Mouse (Mus musculus): ENCODE data around the gene Ankrd44. TPM values are rescaled to one million over a fixed set of nuclear protein-coding genes. Genes with fewer than 3 reads are reported as not detected.

Gene Ankrd44
- polyA plus RNA-seq, 1 experiment from 2014 or later = 7.5 TPM

DNA sequence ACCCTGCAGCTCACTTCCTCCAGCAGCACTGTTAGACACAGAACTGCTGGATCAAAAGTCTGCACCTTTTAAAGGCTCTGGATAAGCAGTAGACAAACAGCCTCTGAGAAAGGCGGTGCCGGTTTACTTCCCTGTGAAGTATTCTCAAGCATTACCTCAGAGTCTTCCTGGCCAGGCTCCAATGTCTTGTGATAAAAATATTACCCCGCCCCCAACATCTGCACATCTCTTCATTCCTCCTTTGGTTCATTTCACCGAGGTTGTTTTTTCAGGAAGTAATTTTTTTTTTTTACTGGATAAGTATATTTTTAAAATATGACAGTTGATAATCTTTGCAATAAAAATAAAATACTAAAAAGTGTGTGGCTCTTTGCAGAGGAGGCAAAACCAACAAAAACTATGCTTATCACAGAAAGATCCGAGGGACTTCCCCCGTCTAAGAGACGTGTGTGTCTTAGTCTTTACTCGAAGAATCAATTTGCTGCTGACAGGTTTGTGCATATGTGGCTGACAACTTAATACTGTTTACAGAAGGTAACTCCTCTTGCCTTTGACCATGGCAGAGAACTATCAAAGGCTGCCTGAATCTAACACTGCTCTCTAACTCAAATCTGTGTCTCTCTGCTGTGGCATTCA, 178.3 kb downstream of the Ankrd44 start:
- no peak overlapping the region for H3K9ac ChIP-seq
- H3K9me3 ChIP-seq (replicated peaks) = no peaks in the 10 kb centered on the region
- peaks cover 26% of the 10 kb centered on the region for H3K4me1 ChIP-seq (replicated peaks)
- H3K27ac ChIP-seq = 0 out of 2 replicates have a peak overlapping the region, but pooled peaks have one; percentile 16
- ATAC-seq (replicated peaks; ENCODE audit: insufficient number of reproducible peaks, insufficient read depth, low FRiP score, low read depth) = no peak
- 31% methylated on average over 8 of the region's 8 CpGs for WGBS
- no peaks in the 10 kb centered on the region for H3K36me3 ChIP-seq
- H3K4me2 ChIP-seq = no peak overlapping the region
- no peak overlapping the region for H3K4me3 ChIP-seq
- H3K27me3 ChIP-seq = no peaks in the 10 kb centered on the region

DNA sequence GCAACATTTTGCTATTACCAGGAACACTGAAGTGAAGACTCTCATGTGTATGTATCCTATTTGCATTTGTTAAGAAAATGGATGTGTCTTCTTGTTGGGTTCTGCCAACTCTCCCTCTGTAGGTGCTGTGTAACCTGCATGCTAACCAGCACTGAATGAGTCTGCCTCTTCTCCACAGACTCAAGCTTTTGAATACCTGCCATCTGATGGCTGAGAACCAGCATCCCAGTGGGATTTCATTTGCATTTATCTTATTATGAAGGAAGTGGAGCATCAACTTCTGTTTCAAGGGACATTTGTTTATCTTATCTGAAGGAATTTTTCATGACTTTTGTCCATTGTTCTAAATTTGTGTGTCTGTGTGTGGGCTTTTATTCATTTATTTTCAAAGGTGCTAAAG, 180.5 kb downstream of the Ankrd44 start:
- Histone ChIP-seq H3K36me3 (no peaks in the 10 kb centered on the region), H3K9me3 (replicated peaks) (no peaks in the 10 kb centered on the region), H3K4me2 (no peak overlapping the region), H3K4me3 (no peak overlapping the region), H3K4me1 (replicated peaks) (peaks cover 28% of the 10 kb centered on the region), H3K27me3 (no peaks in the 10 kb centered on the region), H3K27ac (no peak overlapping the region), H3K9ac (no peak overlapping the region)
- no peak for ATAC-seq (replicated peaks; ENCODE audit: insufficient number of reproducible peaks, insufficient read depth, low FRiP score, low read depth)

DNA sequence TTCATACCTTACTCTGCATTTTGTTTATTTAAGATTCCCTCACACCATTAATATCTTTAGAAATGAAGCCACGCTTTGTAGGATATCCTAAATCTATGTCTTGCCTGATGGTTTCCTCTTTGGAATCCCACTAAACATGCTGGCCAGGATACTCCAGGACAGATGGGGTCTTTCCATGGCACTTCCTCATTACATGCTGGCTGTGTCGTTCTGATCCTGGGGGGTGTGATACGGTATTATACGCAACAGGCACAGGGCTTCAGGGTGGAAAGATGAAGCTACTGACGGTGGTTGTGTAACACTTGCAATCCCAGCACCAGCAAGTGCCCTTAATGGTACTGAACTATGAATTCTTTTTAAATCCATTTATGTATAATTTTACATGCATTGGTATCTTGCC, 182.0 kb downstream of the Ankrd44 start:
- Histone ChIP-seq H3K9me3 (replicated peaks) (no peaks in the 10 kb centered on the region), H3K4me3 (no peak overlapping the region), H3K9ac (no peak overlapping the region), H3K4me2 (no peak overlapping the region), H3K4me1 (replicated peaks) (peaks cover 15% of the 10 kb centered on the region), H3K27ac (no peak overlapping the region), H3K27me3 (no peaks in the 10 kb centered on the region), H3K36me3 (no peaks in the 10 kb centered on the region)
- 84% methylated on average over 5 of the region's 5 CpGs for WGBS
- ATAC-seq (replicated peaks; ENCODE audit: insufficient number of reproducible peaks, insufficient read depth, low FRiP score, low read depth) = no peak

DNA sequence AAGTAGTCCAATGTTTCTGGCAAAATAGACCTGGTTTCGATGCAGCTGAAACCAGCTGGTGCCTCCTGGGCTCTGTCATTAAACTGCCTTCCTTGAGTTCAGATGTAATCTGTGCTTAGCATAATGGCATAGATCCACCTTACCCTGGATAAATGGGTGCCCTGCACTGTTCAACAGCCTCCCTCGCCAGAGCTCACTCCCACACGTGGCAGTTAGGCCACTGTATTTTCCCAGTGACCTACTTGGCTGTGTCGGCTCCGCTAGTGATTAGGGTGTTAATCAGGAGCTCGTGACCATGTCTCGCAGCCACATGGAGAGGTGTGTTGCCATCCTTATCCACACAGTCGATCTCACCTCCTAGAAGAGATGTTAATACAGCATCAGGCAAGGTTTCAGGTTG, 183.1 kb downstream of the Ankrd44 start:
- Histone ChIP-seq H3K4me2 (no peak overlapping the region), H3K4me1 (replicated peaks) (peaks cover 11% of the 10 kb centered on the region; the same call in 1 of the 2 replicates), H3K9ac (no peak overlapping the region), H3K27me3 (no peaks in the 10 kb centered on the region), H3K27ac (no peak overlapping the region), H3K9me3 (replicated peaks) (no peaks in the 10 kb centered on the region), H3K4me3 (no peak overlapping the region), H3K36me3 (no peaks in the 10 kb centered on the region)
- WGBS = 71% methylated on average over 8 of the region's 8 CpGs
- no peak for ATAC-seq (replicated peaks; ENCODE audit: insufficient number of reproducible peaks, insufficient read depth, low FRiP score, low read depth)

DNA sequence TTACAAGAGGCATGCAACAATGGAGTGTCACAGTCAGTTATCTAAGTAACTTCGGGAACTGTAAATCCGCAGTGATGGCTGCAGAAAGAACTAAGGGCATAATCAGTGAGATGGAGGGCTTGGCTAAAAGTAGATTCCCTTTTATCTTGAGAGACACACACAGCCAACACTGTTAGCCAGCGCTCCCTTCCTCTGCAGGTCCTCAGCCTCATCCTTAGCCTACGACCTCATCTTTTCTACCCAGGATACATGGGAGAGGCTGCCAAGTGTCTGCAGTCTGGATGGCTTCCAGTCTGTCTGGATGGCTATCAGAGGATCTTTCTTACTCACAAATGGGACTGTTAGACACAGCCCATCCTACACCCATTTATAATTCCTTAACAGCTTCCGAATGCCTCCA, 185.3 kb downstream of the Ankrd44 start:
- Histone ChIP-seq H3K4me2 (no peak overlapping the region), H3K9ac (no peak overlapping the region), H3K27ac (no peak overlapping the region), H3K4me3 (no peak overlapping the region), H3K9me3 (replicated peaks) (no peaks in the 10 kb centered on the region), H3K4me1 (replicated peaks) (peaks cover 8% of the 10 kb centered on the region; the same call in 1 of the 2 replicates), H3K36me3 (no peaks in the 10 kb centered on the region), H3K27me3 (no peaks in the 10 kb centered on the region)
- ATAC-seq (replicated peaks; ENCODE audit: insufficient number of reproducible peaks, insufficient read depth, low FRiP score, low read depth) = no peak
- WGBS = 32% methylated on average over 5 of the region's 5 CpGs

DNA sequence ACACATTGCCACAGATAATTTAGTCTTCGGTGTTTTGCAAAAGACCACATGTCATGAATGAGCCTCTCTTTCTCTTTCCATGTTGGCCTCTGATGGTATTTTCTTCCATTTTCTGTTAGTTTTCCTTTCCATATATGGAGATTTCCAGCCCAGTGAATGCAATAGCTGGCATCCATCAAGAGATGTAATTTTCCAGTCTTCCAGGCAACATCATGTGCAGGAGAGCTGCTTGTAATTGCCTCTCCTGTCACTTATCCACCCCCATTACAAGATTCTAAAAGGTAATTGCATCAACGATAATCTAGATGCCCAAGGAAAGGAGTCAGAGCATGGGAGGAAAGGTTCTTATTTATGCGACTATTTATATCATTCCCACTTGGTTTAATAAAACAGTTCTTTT, 188.7 kb downstream of the Ankrd44 start:
- no peak overlapping the region for H3K27ac ChIP-seq
- H3K4me2 ChIP-seq = no peak overlapping the region
- no peaks in the 10 kb centered on the region for H3K36me3 ChIP-seq
- H3K9me3 ChIP-seq (replicated peaks) = no peaks in the 10 kb centered on the region
- peaks cover 10% of the 10 kb centered on the region; the same call in 1 of the 2 replicates for H3K4me1 ChIP-seq (replicated peaks)
- no peaks in the 10 kb centered on the region for H3K27me3 ChIP-seq
- no peak overlapping the region for H3K4me3 ChIP-seq
- H3K9ac ChIP-seq = no peak overlapping the region
- 87% methylated on average over 3 of the region's 3 CpGs for WGBS
- ATAC-seq (replicated peaks; ENCODE audit: insufficient number of reproducible peaks, insufficient read depth, low FRiP score, low read depth) = no peak

DNA sequence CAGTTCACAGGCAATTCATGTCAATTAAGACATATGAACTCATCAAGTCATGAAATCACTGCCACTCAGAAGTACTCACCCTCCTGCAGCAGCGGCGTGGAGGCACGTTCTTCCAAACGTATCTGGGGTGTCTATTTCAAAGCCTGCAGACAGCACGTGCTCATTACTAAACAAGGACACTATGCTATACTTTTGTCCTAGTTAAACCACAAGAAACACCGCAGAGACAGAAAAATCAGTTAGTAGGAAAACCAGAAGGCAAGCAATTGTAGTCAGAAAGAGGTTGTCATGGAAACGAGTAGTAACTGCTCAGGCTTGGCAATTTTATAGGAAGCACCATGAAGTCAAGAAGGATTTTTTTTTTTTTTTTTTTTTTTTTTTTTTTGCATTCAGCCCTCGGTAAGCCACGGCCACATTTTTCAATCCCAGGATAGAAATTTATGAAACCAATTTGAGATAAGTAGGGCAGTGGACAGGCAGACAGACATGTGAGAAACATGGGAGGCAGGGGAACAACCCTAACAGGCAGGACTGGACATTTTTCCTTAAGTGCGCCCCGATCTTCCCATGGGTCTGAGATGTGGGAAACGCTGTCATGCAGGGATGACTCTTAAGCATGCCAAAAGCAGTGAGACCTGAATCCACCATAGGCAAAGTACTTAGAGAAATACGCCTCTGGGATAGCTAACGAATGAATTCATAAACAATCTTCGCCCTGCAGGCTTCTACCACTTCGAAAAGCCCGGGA, 191.1 kb downstream of the Ankrd44 start:
- no peaks in the 10 kb centered on the region for H3K36me3 ChIP-seq
- H3K4me1 ChIP-seq (replicated peaks) = 0 out of 2 replicates have a peak, but pooled peaks cover 2% of the 10 kb centered on the region
- H3K27me3 ChIP-seq = no peaks in the 10 kb centered on the region
- H3K9me3 ChIP-seq (replicated peaks) = no peaks in the 10 kb centered on the region
- H3K4me2 ChIP-seq = no peak overlapping the region
- 74% methylated on average over 17 of the region's 17 CpGs for WGBS
- no peak overlapping the region for H3K27ac ChIP-seq
- no peak overlapping the region for H3K9ac ChIP-seq
- H3K4me3 ChIP-seq = no peak overlapping the region
- no peak for ATAC-seq (replicated peaks; ENCODE audit: insufficient number of reproducible peaks, insufficient read depth, low FRiP score, low read depth)

DNA sequence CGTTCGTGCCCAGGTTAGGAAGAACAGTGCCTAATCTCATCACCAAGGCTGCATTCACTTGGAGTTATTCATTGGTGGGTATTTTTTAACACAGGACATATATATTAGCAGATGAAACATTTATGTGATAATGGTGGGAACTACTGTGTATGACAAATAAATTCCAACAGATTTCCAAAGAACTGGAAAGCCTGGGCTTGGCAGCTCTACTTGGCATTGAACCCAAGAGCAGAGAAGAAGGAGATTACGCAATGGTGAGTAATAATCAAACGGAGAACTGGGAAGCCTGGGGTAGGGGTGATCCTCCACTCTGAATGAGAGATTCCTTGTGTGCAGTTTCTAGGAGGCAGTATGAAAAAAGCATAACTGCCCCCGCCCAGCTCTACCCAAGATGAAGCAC, 196.9 kb downstream of the Ankrd44 start:
- Histone ChIP-seq H3K9me3 (replicated peaks) (no peaks in the 10 kb centered on the region), H3K9ac (no peak overlapping the region), H3K4me3 (no peak overlapping the region), H3K4me2 (no peak overlapping the region), H3K4me1 (replicated peaks) (no peaks in the 10 kb centered on the region), H3K27ac (no peak overlapping the region), H3K36me3 (peaks cover 15% of the 10 kb centered on the region), H3K27me3 (no peaks in the 10 kb centered on the region)
- 80% methylated on average over 5 of the region's 5 CpGs for WGBS
- ATAC-seq (replicated peaks; ENCODE audit: insufficient number of reproducible peaks, insufficient read depth, low FRiP score, low read depth) = no peak

DNA sequence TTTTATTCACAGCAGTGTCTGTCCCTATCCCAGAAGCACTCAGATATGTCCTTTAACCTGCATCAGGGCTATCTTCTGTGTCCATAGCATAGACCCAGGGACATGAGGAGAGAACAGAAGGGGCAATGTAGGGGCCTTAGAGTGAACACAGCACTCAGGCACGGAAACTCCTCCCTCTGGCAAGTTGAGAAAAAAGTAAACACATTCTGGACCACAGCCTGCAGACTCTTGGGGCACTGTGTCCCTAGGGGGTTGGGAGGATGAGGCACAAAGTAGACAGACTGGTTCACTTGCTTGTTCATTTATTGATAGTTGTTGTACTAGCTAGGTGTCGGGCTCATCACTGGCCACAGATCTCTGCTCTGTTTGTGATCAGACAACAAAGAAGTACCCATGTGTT, 199.6 kb downstream of the Ankrd44 start:
- 67% methylated on average over 2 of the region's 2 CpGs for WGBS
- no peak overlapping the region for H3K27ac ChIP-seq
- no peaks in the 10 kb centered on the region for H3K27me3 ChIP-seq
- H3K9ac ChIP-seq = no peak overlapping the region
- no peak overlapping the region for H3K4me3 ChIP-seq
- no peak overlapping the region for H3K4me2 ChIP-seq
- H3K9me3 ChIP-seq (replicated peaks) = no peaks in the 10 kb centered on the region
- peaks cover 15% of the 10 kb centered on the region for H3K36me3 ChIP-seq
- H3K4me1 ChIP-seq (replicated peaks) = no peaks in the 10 kb centered on the region
- no peak for ATAC-seq (replicated peaks; ENCODE audit: insufficient number of reproducible peaks, insufficient read depth, low FRiP score, low read depth)

DNA sequence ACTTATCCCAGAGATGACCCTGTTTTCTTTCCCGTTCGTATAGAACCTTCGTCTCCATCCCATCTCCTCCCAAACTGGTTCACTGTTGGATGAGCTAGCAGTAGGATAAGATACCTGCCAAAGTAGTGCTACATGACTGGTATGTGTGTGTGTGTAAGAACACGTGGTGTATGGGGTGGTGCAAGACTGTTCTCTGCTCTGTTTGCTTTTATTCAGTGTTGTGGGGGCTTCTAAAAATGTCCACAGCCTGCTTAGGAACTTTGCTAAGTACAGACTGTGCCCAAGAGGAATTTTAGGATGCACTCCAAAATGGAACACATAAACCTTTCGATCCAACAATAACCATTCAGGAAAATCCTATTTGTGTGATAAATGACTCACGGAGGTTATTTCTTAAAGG, 209.3 kb downstream of the Ankrd44 start:
- 88% methylated on average over 6 of the region's 6 CpGs for WGBS

DNA sequence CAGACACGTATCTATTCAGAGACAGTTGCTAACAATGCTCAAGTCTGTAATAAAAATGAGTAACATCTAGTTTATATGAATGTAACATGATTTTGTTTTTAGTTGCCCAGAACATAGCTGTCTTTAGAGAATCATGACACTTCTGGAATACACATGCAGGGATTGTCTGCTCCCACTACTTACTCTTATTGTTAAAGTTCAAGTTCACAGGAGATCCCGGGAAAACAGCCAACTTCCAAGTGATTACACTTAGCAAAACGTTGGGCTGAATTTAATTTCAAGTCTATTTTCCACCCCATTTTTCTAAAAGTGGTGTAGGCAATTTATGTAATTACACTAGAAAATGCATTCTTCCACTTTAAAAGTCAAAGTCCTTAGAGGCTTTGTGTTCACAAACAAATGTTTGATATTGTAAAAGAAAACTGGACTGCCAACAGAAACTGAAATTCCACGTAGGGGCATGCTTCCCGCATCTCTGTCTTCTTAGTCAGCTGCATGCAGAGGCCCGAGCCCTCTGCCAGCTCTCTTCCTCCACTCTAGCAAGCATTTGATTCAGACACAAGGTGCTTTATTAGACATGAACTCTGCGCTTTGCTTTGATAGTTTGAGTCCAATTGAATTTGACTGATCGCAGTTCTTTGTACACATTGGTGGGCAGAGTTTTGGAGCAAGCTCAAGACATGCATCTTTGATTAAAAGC, 211.0 kb downstream of the Ankrd44 start:
- Histone ChIP-seq H3K9ac (no peak overlapping the region), H3K4me1 (replicated peaks) (peaks cover 30% of the 10 kb centered on the region), H3K4me3 (no peak overlapping the region), H3K9me3 (replicated peaks) (no peaks in the 10 kb centered on the region), H3K27ac (peak overlapping the region; percentile 64), H3K27me3 (no peaks in the 10 kb centered on the region), H3K4me2 (no peak overlapping the region), H3K36me3 (no peaks in the 10 kb centered on the region)
- 47% methylated on average over 8 of the region's 8 CpGs for WGBS
- ATAC-seq (replicated peaks; ENCODE audit: insufficient number of reproducible peaks, insufficient read depth, low FRiP score, low read depth) = no peak

More for the DNA sequence above, 209.3 kb downstream of the Ankrd44 start:
- Histone ChIP-seq H3K27me3 (no peaks in the 10 kb centered on the region), H3K9ac (no peak overlapping the region), H3K4me1 (replicated peaks) (peaks cover 21% of the 10 kb centered on the region), H3K36me3 (no peaks in the 10 kb centered on the region), H3K9me3 (replicated peaks) (no peaks in the 10 kb centered on the region), H3K27ac (no peak overlapping the region), H3K4me3 (no peak overlapping the region), H3K4me2 (no peak overlapping the region)
- no peak for ATAC-seq (replicated peaks; ENCODE audit: insufficient number of reproducible peaks, insufficient read depth, low FRiP score, low read depth)
